Mouse (Mus musculus) E14TG2a.4 (cell line): ENCODE data around the gene Plin4.

Experiments used
- CTCF ChIP-seq: conservative IDR thresholded peaks from 2 replicates; pipeline ENCODE4 v1.5.1; 2014; ENCODE audit warnings: low read length
- NANOG ChIP-seq: IDR thresholded peaks from 2 replicates; pipeline ENCODE4 v1.6.1; 2014; ENCODE audit warnings: borderline replicate concordance, low read length, mixed read lengths
- POU5F1 ChIP-seq: IDR thresholded peaks from 2 replicates; pipeline ENCODE4 v1.6.1; 2014; ENCODE audit warnings: low read length, borderline replicate concordance

DNA sequence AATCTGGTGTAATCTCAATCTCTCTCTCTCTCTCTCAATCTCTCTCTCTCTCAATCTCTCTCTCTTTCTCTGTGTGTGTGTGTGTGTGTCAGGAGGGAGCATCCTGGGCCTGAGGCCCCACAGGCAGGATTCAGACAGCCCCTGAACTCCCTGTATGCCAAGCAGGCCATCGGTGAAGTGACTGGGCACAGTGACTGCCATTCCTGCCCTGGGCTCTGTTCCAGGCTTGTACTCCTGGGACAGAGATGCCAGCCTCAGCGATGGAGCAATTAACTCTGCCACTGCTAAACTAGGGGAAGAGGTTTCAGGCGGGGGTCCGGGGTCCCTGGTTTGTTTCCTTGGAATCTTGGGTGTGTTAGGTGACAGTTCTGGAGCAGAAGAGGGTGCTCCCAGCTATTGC, 968 bp upstream of the Plin4 start:
- TF ChIP-seq CTCF (no peak), NANOG (no peak), POU5F1 (no peak)
